Mouse (Mus musculus) T-helper 17 cell (primary cell): ENCODE measurements at regions not wholly inside any gene's neighbourhood (a gene's known extent, or its start where the extent isn't known, plus 50 kb on each side); places are given as distances from the start of the nearest gene placed in this dataset.

Source experiments
- in situ Hi-C, 2 experiments: fragments of 300-600 bp; cut with MboI, MseI; formaldehyde crosslinking; loops; 1 replicate in 1 of 2; 2 replicates in 1 of 2; pipeline ENCODE4 v1.15.1; 2025; ENCODE audit warnings: high pct_unique_total_duplicates in 2 of 2

DNA sequence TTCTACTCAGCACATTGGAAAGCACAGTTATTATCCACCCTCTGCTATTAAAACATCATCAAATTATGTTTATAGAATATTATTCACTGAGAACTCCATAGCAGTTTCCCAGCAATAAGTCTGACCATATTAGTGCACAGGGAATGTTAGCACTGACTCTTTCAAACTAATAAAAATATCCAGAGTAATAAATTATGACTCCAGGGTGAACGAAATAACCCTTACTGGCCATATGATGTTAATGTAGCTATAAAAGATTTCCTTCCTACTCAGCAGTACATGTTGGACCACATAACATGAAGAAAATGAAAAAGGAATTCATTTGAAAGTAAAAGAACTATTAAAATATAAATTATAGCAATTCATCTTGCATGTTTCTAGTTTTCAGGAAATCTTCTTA, 693.0 kb upstream of the Adgrl3 start:
- in situ Hi-C loops, result no loop called here

DNA sequence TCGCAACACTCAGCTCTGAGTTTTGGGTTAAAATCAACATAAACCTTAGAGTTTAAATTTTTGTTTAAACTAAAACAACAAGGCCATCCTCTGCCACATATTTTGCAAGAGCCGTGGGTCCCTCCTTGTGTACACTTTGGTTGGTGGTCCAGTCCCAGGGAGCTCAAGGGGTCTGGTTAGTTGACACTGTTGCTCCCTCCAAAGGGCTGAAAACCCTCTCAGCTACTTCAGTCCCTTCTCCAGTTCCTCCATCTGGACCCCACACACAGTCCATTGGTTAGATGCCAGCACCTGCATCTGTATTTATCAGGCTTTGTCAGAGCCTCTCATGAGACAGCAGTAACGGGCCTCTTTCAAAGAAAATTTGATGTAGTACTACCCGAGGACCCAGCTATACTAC, 674.8 kb upstream of the Adgrl3 start:
- in situ Hi-C loops, result no loop called here

DNA sequence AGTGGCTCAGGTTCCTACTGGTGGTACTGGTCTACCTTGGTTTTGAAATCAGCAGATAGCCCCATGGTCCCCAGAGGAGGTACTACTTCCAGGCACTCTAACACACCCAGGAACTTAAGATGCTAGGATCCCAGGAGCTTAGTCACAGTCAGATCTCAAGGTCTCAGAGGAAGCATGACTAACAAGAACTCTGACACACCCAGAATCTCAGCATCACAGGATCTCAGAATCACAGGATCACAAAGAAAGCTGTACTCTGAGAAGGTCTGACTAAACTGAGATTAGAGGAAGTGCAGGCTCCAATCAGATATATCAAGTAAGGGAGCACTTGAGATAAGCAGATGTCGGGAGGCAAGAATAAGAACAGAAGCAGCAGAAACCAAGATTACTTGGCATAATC, 661.7 kb upstream of the Adgrl3 start:
- in situ Hi-C loops, result no loop called here

DNA sequence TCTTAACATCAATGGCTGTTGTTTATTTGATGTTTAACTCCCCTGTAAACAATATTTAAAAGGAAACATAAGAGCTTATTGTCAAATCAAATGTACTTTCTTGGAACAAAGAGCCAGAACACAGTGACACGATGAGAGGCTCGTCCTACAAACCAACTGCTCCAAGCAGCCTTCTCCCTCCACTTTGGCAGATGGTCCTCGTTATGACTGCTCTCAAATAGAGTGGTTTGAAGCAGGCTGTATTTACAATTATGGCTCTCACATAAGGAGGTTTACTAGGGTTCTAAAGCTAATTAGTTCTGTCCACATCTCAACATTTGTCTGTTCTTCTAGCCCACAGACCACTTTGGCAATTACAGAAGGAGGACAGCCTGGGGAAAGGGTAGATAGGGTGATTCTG, 626.3 kb upstream of the Adgrl3 start:
- in situ Hi-C loops, result no loop called here

DNA sequence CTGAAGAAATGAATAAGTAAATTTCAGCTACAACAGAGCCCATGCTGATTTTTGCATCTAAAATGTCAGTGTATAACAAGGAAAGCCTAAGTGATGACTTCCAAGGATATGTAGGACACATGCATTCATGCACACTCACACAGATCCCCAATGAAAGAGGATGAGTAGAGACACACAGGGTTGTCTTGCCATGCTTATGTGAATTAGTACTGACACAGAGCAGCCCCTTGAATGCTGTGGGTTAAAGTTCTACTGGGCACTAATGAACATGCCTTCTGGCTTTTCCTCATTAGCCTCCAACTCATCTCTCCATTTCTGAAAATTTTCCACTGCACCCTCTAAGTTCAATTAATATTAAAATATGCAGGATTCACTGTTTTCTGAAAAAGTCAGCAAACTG, 617.3 kb upstream of the Adgrl3 start:
- in situ Hi-C loops, result no loop called here

DNA sequence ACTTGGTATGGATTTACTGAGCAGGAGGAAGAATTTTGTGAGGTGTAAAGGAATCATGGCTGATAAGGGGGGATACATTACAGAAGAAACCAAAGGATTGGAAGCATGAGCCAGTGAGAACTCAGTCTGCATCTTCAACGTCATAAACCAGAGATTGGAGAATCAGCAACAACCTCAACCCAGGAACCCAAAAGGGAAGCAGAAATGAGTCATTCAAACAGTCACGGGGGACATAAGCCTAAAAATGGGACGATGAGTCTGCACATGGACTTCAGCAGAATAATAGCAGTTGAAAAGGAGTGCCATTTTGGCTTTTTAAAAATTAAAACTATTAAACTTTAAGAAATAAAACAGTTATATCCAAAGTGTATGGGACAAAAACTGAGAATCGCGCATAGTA, 603.8 kb upstream of the Adgrl3 start:
- in situ Hi-C loops, result loop anchor here in 1 of 2 experiments (5.0 kb wide), 1 partner anchor 81 kb away; no protein-coding TSS in a partner anchor
